Mouse (Mus musculus) MEL (cell line): ENCODE measurements at regions not wholly inside any gene's neighbourhood (a gene's known extent, or its start where the extent isn't known, plus 50 kb on each side); places are given as distances from the start of the nearest gene placed in this dataset.

ENCODE experiments used
- DNase-seq: peaks from one replicate; pipeline ENCODE4 v3.0.0; 2011; ENCODE audit warnings: low read depth, low spot score
- H3K27ac ChIP-seq: 2 replicates; pipeline ENCODE4 v1.5.1; 2012; ENCODE audit warnings: low read depth, mild to moderate bottlenecking, control low read depth, low read length, moderate library complexity; ENCODE audit not compliant: control insufficient read depth
- H3K27me3 ChIP-seq, 2 experiments: fragments of 150-350 bp in 1 of 2; sonication (generic) in 1 of 2; 2 replicates each; pipeline ENCODE4 v1.6.1; 2012; ENCODE audit warnings: low read length in 2 of 2, mild to moderate bottlenecking in 2 of 2, improper control_type of control experiment in 1 of 2, moderate library complexity in 1 of 2; ENCODE audit not compliant: insufficient read depth in 2 of 2, control insufficient read depth in 1 of 2
- H3K36me3 ChIP-seq, 2 experiments: 2 replicates each; pipeline ENCODE4 v1.6.1; 2012 to 2014; ENCODE audit warnings: low read length in 2 of 2, improper control_type of control experiment in 1 of 2, inconsistent platforms in 1 of 2, mild to moderate bottlenecking in 1 of 2; ENCODE audit not compliant: insufficient read depth in 2 of 2, control insufficient read depth in 1 of 2
- H3K4me1 ChIP-seq, 2 experiments: fragments of 150-350 bp in 1 of 2; sonication (generic) in 1 of 2; 2 replicates each; pipeline ENCODE4 v1.6.1; 2012; ENCODE audit warnings: low read length in 2 of 2, improper control_type of control experiment in 1 of 2, mild to moderate bottlenecking in 1 of 2; ENCODE audit not compliant: insufficient read depth in 2 of 2, control insufficient read depth in 1 of 2
- H3K4me3 ChIP-seq, 2 experiments: fragments of 150-350 bp in 1 of 2; sonication (generic) in 1 of 2; 2 replicates each; pipeline ENCODE4 v1.5.1; 2012; ENCODE audit warnings: low read depth in 2 of 2, low read length in 2 of 2, mild to moderate bottlenecking in 2 of 2, moderate library complexity in 2 of 2, control low read depth in 1 of 2, improper control_type of control experiment in 1 of 2; ENCODE audit not compliant: control insufficient read depth in 1 of 2, insufficient read depth in 1 of 2
- H3K79me2 ChIP-seq: 2 replicates; pipeline ENCODE4 v1.6.1; 2012; ENCODE audit warnings: mild to moderate bottlenecking, low read length, moderate library complexity; ENCODE audit not compliant: control insufficient read depth, poor library complexity, insufficient read depth
- H3K9ac ChIP-seq: 2 replicates; pipeline ENCODE4 v1.6.1; 2012; ENCODE audit warnings: low read depth, mild to moderate bottlenecking, control low read depth, low read length, moderate library complexity; ENCODE audit not compliant: control insufficient read depth, poor library complexity, severe bottlenecking
- H3K9me3 ChIP-seq: fragments of 150-350 bp; sonication (generic); replicated peaks from 2 replicates; pipeline ENCODE4 v1.6.1; 2012; ENCODE audit warnings: mild to moderate bottlenecking, low read length, improper control_type of control experiment, moderate library complexity; ENCODE audit not compliant: insufficient read depth
- CHD1 ChIP-seq: IDR thresholded peaks from 2 replicates; pipeline ENCODE4 v1.6.1; 2012; ENCODE audit warnings: low read depth, mild to moderate bottlenecking, inconsistent platforms, low read length, improper control_type of control experiment
- CTCF ChIP-seq, 3 experiments: IDR thresholded peaks in 2 of 3; conservative IDR thresholded peaks in 1 of 3; 2 replicates each; pipeline ENCODE4 v1.5.1; 2011 to 2012; ENCODE audit warnings: low read length in 3 of 3, low read depth in 2 of 3, mild to moderate bottlenecking in 2 of 3, improper control_type of control experiment in 1 of 3, inconsistent platforms in 1 of 3, mixed read lengths in 1 of 3, moderate library complexity in 1 of 3; ENCODE audit not compliant: control insufficient read depth in 1 of 3, insufficient read depth in 1 of 3, poor library complexity in 1 of 3, severe bottlenecking in 1 of 3
- E2F4 ChIP-seq: IDR thresholded peaks from 2 replicates; pipeline ENCODE4 v1.6.1; 2011; ENCODE audit warnings: low read depth, low read length, improper control_type of control experiment, borderline replicate concordance
- ETS1 ChIP-seq: IDR thresholded peaks from 2 replicates; pipeline ENCODE4 v1.6.1; 2012; ENCODE audit warnings: low read depth, mild to moderate bottlenecking, inconsistent platforms, low read length, improper control_type of control experiment, moderate library complexity
- GABPA ChIP-seq: IDR thresholded peaks from 2 replicates; pipeline ENCODE4 v1.6.1; 2012; ENCODE audit warnings: low read depth, mild to moderate bottlenecking, inconsistent platforms, low read length, improper control_type of control experiment, moderate library complexity
- MAX ChIP-seq: IDR thresholded peaks from 2 replicates; pipeline ENCODE4 v1.6.1; 2011; ENCODE audit warnings: low read length, improper control_type of control experiment
- MAZ ChIP-seq: IDR thresholded peaks from 2 replicates; pipeline ENCODE4 v1.6.1; 2012; ENCODE audit warnings: low read depth, mild to moderate bottlenecking, inconsistent platforms, low read length, improper control_type of control experiment
- MEF2A ChIP-seq: IDR thresholded peaks from 2 replicates; pipeline ENCODE4 v1.6.1; 2014; ENCODE audit warnings: low read depth, mild to moderate bottlenecking, inconsistent platforms, low read length, improper control_type of control experiment; ENCODE audit not compliant: poor library complexity, insufficient replicate concordance, severe bottlenecking; ENCODE audit errors: extremely low read depth
- MYB ChIP-seq: IDR thresholded peaks from 2 replicates; pipeline ENCODE4 v1.6.1; 2011; ENCODE audit warnings: mild to moderate bottlenecking, low read depth, low read length, improper control_type of control experiment
- MYC ChIP-seq: IDR thresholded peaks from 2 replicates; pipeline ENCODE4 v1.6.1; 2011; ENCODE audit warnings: low read depth, mild to moderate bottlenecking, low read length, improper control_type of control experiment, moderate library complexity
- NELFE ChIP-seq: IDR thresholded peaks from 2 replicates; pipeline ENCODE4 v1.6.1; 2011; ENCODE audit warnings: low read depth, low read length, improper control_type of control experiment
- POLR2A ChIP-seq, 2 experiments: IDR thresholded peaks; 2 replicates each; pipeline ENCODE4 v1.6.1; 2011 to 2012; ENCODE audit warnings: low read length in 2 of 2, mild to moderate bottlenecking in 2 of 2, control low read depth in 1 of 2, improper control_type of control experiment in 1 of 2, low read depth in 1 of 2, moderate library complexity in 1 of 2; ENCODE audit not compliant: control insufficient read depth in 1 of 2, insufficient read depth in 1 of 2, poor library complexity in 1 of 2
- POLR2AphosphoS2 ChIP-seq: IDR thresholded peaks from 2 replicates; pipeline ENCODE4 v1.6.1; 2011; ENCODE audit warnings: low read length, improper control_type of control experiment
- POLR2AphosphoS5 ChIP-seq: IDR thresholded peaks from 2 replicates; pipeline ENCODE4 v1.6.1; 2012; ENCODE audit warnings: low read depth, borderline replicate concordance, mild to moderate bottlenecking, inconsistent platforms, low read length, moderate library complexity, mixed read lengths
- RCOR1 ChIP-seq: IDR thresholded peaks from 2 replicates; pipeline ENCODE4 v1.6.1; 2012; ENCODE audit warnings: low read depth, mild to moderate bottlenecking, inconsistent platforms, low read length, improper control_type of control experiment
- SIN3A ChIP-seq: IDR thresholded peaks from 2 replicates; pipeline ENCODE4 v1.6.1; 2012; ENCODE audit warnings: low read length, improper control_type of control experiment, inconsistent platforms
- TBP ChIP-seq: IDR thresholded peaks from 2 replicates; pipeline ENCODE4 v1.8.0; 2011; ENCODE audit warnings: low read depth, low read length, improper control_type of control experiment
- UBTF ChIP-seq: IDR thresholded peaks from 2 replicates; pipeline ENCODE4 v1.6.1; 2012; ENCODE audit warnings: low read depth, mild to moderate bottlenecking, inconsistent platforms, low read length, improper control_type of control experiment, moderate library complexity, borderline replicate concordance; ENCODE audit not compliant: insufficient read depth
- USF1 ChIP-seq: IDR thresholded peaks from 2 replicates; pipeline ENCODE4 v1.6.1; 2014; ENCODE audit warnings: low read depth, mild to moderate bottlenecking, inconsistent platforms, low read length, improper control_type of control experiment, moderate library complexity
- ZKSCAN1 ChIP-seq: IDR thresholded peaks from 2 replicates; pipeline ENCODE4 v1.6.1; 2012; ENCODE audit warnings: low read depth, mild to moderate bottlenecking, inconsistent platforms, low read length, improper control_type of control experiment, moderate library complexity
- ZMIZ1 ChIP-seq: IDR thresholded peaks from 2 replicates; pipeline ENCODE4 v1.6.1; 2012; ENCODE audit warnings: low read depth, mild to moderate bottlenecking, inconsistent platforms, low read length, improper control_type of control experiment, moderate library complexity

- no peak overlapping the region for H3K4me3 ChIP-seq
- no peaks in the 10 kb centered on the region; a peak in 1 of 4 replicates for H3K27me3 ChIP-seq
- no peaks in the 10 kb centered on the region for H3K9me3 ChIP-seq
- H3K4me1 ChIP-seq, result no peaks in the 10 kb centered on the region
- TF ChIP-seq CHD1, result no peak
- TF ChIP-seq NELFE, result no peak
- TF ChIP-seq POLR2AphosphoS5, result no peak
- TF ChIP-seq GABPA, result no peak
- no peak for TF ChIP-seq UBTF
- no peak for TF ChIP-seq USF1
- TF ChIP-seq ZMIZ1, result no peak
- no peak for TF ChIP-seq ZKSCAN1
- no peak overlapping the region for H3K27ac ChIP-seq
- H3K9ac ChIP-seq, result no peak overlapping the region
- no peaks in the 10 kb centered on the region for H3K79me2 ChIP-seq
- no peaks in the 10 kb centered on the region for H3K36me3 ChIP-seq
- DNase-seq, result no peak
Measured at GRCm38 (mm10) chr11:24473368-24474010, 395.6 kb downstream of the Bcl11a start.

GRCm38 (mm10) chr11:24502722-24503424, 425.0 kb downstream of the Bcl11a start:
- no peaks in the 10 kb centered on the region for H3K27me3 ChIP-seq
- TF ChIP-seq ZMIZ1 (no peak), SIN3A (no peak), MYB (no peak), MAX (no peak), CHD1 (no peak), CTCF (IDR thresholded peaks at IDR 0.05 in 2 of 3, conservative IDR thresholded peaks at IDR 0.05 in 1 of 3; ENCODE audit: control insufficient read depth in 1 of 3, insufficient read depth in 1 of 3, low read depth in 2 of 3, low read length in 3 of 3, poor library complexity in 1 of 3, severe bottlenecking in 1 of 3) (no peak), RCOR1 (no peak), NELFE (no peak), POLR2AphosphoS2 (no peak), MAZ (no peak), MEF2A (no peak), GABPA (no peak), TBP (no peak), UBTF (no peak), POLR2A (IDR thresholded peaks at IDR 0.05; ENCODE audit: control insufficient read depth in 1 of 2, insufficient read depth in 1 of 2, low read depth in 1 of 2, low read length in 2 of 2, poor library complexity in 1 of 2) (no peak), E2F4 (no peak), ETS1 (no peak), MYC (no peak)
- TF ChIP-seq, all 39 proteins: peak for 0
- Histone ChIP-seq H3K27ac (no peak overlapping the region), H3K9ac (no peak overlapping the region), H3K4me1 (no peaks in the 10 kb centered on the region), H3K4me3 (no peak overlapping the region), H3K79me2 (no peaks in the 10 kb centered on the region), H3K36me3 (no peaks in the 10 kb centered on the region), H3K9me3 (no peaks in the 10 kb centered on the region)
- no peak for DNase-seq
